Mouse (Mus musculus) heart, adult 9 months (tissue): ENCODE measurements around the gene Hcst.

Experiments used
- DNase-seq, 2 experiments: peaks; one replicate each; pipeline ENCODE4 v3.0.0; 2022; ENCODE audit warnings: low spot score in 2 of 2

Gene Hcst

DNA sequence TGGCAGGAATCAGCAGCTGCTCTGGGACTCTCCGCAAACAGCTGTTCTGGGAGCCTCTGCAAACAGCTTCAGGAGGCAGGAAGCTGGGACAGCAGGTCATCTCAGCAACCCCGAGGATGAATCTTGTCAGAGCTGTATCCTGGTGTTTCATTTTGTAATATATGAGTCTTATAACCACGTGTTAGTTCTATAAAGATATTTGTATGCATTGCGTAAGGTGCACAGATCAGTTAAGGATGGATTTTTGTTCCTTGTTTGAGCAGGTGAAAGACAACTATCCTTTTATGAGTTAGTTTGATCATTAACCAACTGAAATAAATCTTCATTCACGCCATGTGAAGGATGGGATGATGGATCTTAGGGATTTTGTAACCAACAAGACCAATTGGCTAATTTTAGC is 39.6 kb downstream of the Hcst start:
- no peak for DNase-seq

DNA sequence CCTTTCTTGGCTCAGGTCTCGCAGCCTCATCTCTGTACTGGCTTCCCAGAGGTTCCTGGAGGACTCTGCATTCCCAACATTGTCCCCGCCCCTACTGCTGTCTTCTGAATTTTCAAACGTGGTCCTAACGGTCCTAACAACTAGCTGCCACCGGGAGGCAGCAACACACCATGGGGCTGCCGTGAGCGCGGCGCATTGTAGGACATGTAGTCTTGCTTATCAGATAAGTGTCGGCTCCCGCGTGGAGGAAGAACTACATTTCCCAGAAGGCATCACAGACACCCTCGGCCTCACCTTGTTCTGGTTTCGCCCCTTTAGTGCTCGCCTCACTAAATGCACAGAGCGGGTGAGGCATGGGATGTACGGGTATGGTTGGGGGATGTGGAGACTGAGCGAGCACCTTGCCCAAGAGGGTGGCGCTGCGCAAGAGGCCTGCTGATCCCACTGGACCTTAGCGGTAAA is 46.1 kb downstream of the Hcst start:
- peak; percentile 94 for DNase-seq
